Mouse (Mus musculus) G1E (cell line): ENCODE results near the gene Rprd1b.

Experiments used
- CTCF ChIP-seq: IDR thresholded peaks from 2 replicates; pipeline ENCODE4 v1.5.1; 2012; ENCODE audit warnings: low read depth, low read length, inconsistent platforms, mixed read lengths
- GATA1 ChIP-seq: IDR thresholded peaks from 2 replicates; pipeline ENCODE4 v1.6.1; 2012; ENCODE audit warnings: borderline replicate concordance, low read length, inconsistent platforms, mixed read lengths
- GATA2 ChIP-seq: IDR thresholded peaks from 2 replicates; pipeline ENCODE4 v1.6.1; 2012; ENCODE audit warnings: low read depth, low read length, inconsistent platforms, borderline replicate concordance
- POLR2AphosphoS5 ChIP-seq: IDR thresholded peaks from 2 replicates; pipeline ENCODE4 v1.6.1; 2012; ENCODE audit warnings: low read depth, low read length, inconsistent platforms; ENCODE audit not compliant: insufficient replicate concordance
- TAL1 ChIP-seq: conservative IDR thresholded peaks from 2 replicates; pipeline ENCODE4 v1.6.1; 2012; ENCODE audit warnings: low read depth, low read length, inconsistent platforms, mixed read lengths

GRCm38 (mm10) chr2:158109516-158109915 lies 81.2 kb downstream of the Rprd1b start:
- TF ChIP-seq CTCF (no peak), POLR2AphosphoS5 (no peak), TAL1 (no peak), GATA1 (no peak), GATA2 (no peak)
